Mouse (Mus musculus) midbrain, embryonic 14.5 days (tissue): ENCODE measurements at regions not wholly inside any gene's neighbourhood (a gene's known extent, or its start where the extent isn't known, plus 50 kb on each side); places are given as distances from the start of the nearest gene placed in this dataset.
"Not testable (repeated sequence)": the region's sequence is repeated elsewhere in the genome, so short reads cannot be mapped to it uniquely, and the experiment has no call there.

Source experiments
- ATAC-seq: fragments of 200-750 bp; cut with Nextera tagmentation; 2 replicates; pipeline ENCODE4 v1.8.0; 2017; ENCODE audit warnings: moderate number of reproducible peaks, moderate library complexity; ENCODE audit not compliant: low FRiP score, low TSS enrichment
- DNase-seq: peaks from one replicate; pipeline ENCODE4 v3.0.0-alpha.2; 2015
- H3K27ac ChIP-seq: fragments of 300-500 bp; sonication (generic); replicated peaks from 2 replicates; pipeline ENCODE4 v1.5.1; 2014; ENCODE audit warnings: mild to moderate bottlenecking, low read depth, low read length, moderate library complexity
- H3K27me3 ChIP-seq: fragments of 300-500 bp; sonication (generic); 2 replicates; pipeline ENCODE4 v1.6.1; 2014; ENCODE audit warnings: low read length, control low read depth, mixed read lengths; ENCODE audit not compliant: control insufficient read depth, insufficient read depth
- H3K36me3 ChIP-seq: fragments of 300-500 bp; sonication (generic); 2 replicates; pipeline ENCODE4 v1.6.1; 2014; ENCODE audit warnings: low read length, control low read depth; ENCODE audit not compliant: control insufficient read depth, insufficient read depth
- H3K4me1 ChIP-seq: fragments of 300-500 bp; sonication (generic); 2 replicates; pipeline ENCODE4 v1.6.1; 2014; ENCODE audit warnings: mild to moderate bottlenecking, antibody characterized with exemption, low read length, control low read depth; ENCODE audit not compliant: control insufficient read depth, insufficient read depth
- H3K4me2 ChIP-seq: fragments of 300-500 bp; sonication (generic); 2 replicates; pipeline ENCODE4 v1.6.1; 2014; ENCODE audit warnings: mild to moderate bottlenecking, low read length, moderate library complexity
- H3K4me3 ChIP-seq: fragments of 300-500 bp; sonication (generic); replicated peaks from 2 replicates; pipeline ENCODE4 v1.5.1; 2014; ENCODE audit warnings: low read depth, low read length
- H3K9ac ChIP-seq: fragments of 300-500 bp; sonication (generic); replicated peaks from 2 replicates; pipeline ENCODE4 v1.6.1; 2014; ENCODE audit warnings: mild to moderate bottlenecking, low read length, moderate library complexity
- H3K9me3 ChIP-seq: fragments of 300-500 bp; sonication (generic); 2 replicates; pipeline ENCODE4 v1.6.1; 2016; ENCODE audit warnings: low read length, control low read depth, mixed read lengths; ENCODE audit not compliant: control insufficient read depth
- WGBS: fragments of 180-500 bp; shearing (Covaris S2); extraction: QIAGEN DNeasy Blood & Tissue Kit; methylation state at CpG from one replicate; pipeline ENCODE4 v1.1.7; 2014; 5-methylcytosine and 5-hydroxymethylcytosine counted together

DNA sequence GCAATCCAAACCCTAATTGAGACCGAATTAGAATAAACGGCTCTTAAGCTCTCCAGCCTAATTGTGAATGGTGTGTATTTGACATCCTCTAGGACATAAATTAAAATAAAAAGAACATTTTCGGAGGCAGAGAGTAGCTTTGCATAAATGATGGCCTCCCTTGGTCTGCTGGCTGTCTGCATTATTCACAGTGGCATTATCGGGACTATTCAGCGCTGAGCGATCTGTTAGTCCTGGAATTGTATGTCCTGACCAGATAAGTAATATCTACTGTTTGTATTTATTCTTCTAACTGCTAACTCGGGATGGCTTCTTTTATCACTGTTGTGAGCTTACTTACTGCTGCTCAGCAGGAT lies 299.6 kb downstream of the Chl1 start:
- DNase-seq = no peak
- under 1% methylated on average over 7 of the region's 7 CpGs for WGBS
- H3K9me3 ChIP-seq = no peaks in the 10 kb centered on the region
- H3K9ac ChIP-seq = no peak overlapping the region; the same call in 1 of the 2 replicates
- H3K36me3 ChIP-seq = no peaks in the 10 kb centered on the region
- peak overlapping the region; percentile 73 for H3K27ac ChIP-seq
- H3K4me2 ChIP-seq = peak overlapping the region; percentile 45
- H3K4me3 ChIP-seq = peak overlapping the region; percentile 5
- 0 out of 2 replicates have a peak, but pooled peaks cover 6% of the 10 kb centered on the region for H3K27me3 ChIP-seq
- peak; percentile 72 for ATAC-seq
- H3K4me1 ChIP-seq = peaks cover 24% of the 10 kb centered on the region

DNA sequence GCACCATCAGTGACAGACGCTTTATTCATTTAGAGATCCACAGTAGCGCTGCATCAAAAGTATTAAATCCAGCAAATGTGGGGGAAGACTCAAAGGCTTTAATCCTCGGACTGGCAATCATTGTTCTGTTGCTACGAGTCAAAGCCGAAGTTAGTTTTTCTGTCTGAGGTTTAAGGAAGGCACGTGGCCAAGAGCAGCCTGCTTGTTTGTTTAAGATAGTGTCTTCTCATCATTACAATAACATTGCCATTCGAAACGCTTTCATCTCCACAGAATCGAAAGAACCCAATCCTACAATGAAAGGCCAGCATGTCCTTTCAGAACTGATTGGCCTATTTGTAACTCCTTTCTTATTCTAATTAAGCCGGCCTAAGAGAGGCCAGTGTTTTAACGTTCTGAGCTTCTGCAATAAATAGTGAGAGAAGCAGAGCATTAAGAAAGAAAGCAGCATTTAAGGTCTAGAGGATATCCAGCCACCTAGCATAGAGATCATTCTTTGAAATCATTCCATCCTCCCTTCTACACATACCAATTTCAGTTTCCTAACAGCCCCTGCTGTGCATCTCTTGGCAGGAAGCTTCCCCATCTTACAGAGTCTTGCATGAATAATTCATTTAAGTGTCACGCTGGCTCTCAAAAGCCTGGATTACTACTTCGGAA lies 300.1 kb downstream of the Chl1 start:
- no peaks in the 10 kb centered on the region for H3K36me3 ChIP-seq
- H3K9ac ChIP-seq = no peak overlapping the region; the same call in 1 of the 2 replicates
- DNase-seq (peak; percentile 78), ATAC-seq (peak; percentile 73)
- 0 out of 2 replicates have a peak, but pooled peaks cover 6% of the 10 kb centered on the region for H3K27me3 ChIP-seq
- H3K9me3 ChIP-seq = no peaks in the 10 kb centered on the region
- WGBS = under 1% methylated on average over 13 of the region's 13 CpGs
- peaks cover 24% of the 10 kb centered on the region for H3K4me1 ChIP-seq
- H3K4me2 ChIP-seq = peak overlapping the region; percentile 45
- peak overlapping the region; percentile 5 for H3K4me3 ChIP-seq
- H3K27ac ChIP-seq = peak overlapping the region; percentile 73

DNA sequence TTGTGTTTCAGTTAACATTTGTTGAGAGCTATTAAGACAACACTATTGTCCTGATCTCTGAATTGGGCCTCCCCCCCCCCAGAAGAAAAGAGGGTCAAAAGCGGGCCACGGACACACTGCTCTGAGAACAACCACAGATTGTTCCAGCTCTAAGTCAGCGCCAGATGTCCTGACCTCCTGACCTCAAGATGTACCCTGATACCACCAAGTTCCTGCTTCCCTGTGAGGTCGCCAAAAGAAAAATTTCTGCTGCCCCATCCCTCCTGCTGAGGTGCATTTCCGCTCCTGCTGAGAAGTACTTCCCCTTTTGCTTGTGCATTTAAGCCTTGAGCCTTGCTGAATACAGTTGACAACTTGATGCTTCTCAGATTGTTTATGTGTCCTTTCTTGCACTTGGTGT lies 306.0 kb downstream of the Chl1 start:
- not testable (repeated sequence) for ATAC-seq, H3K36me3 ChIP-seq, H3K4me1 ChIP-seq, H3K4me2 ChIP-seq, H3K9ac ChIP-seq, H3K27me3 ChIP-seq, H3K27ac ChIP-seq, H3K4me3 ChIP-seq, DNase-seq, H3K9me3 ChIP-seq
- 67% methylated on average over 5 of the region's 5 CpGs for WGBS

DNA sequence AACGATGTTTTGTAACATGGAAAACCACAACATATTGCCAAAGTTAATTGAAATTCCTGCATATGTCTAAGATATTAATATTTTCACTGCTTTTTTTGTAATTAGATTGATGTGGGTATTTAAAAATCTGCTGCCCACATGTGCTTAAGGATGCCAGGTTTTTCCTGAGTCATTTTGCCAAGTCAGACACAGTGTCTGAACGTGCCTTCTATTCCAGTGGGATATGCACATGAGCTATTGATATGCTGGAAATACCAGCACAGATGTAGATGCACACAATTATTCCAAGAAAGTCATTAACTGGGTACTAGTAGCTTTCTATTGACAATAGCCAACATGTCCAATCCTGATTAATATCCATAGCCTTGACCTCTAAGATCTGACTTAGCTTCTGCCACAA lies 315.7 kb downstream of the Chl1 start:
- no peak overlapping the region for H3K9ac ChIP-seq
- no peaks in the 10 kb centered on the region for H3K9me3 ChIP-seq
- H3K4me1 ChIP-seq = no peaks in the 10 kb centered on the region
- WGBS = 58% methylated on average over 2 of the region's 2 CpGs
- no peaks in the 10 kb centered on the region for H3K36me3 ChIP-seq
- ATAC-seq = no peak
- no peak overlapping the region for H3K4me2 ChIP-seq
- H3K4me3 ChIP-seq = no peak overlapping the region
- H3K27ac ChIP-seq = no peak overlapping the region
- peak; percentile 20 for DNase-seq
- H3K27me3 ChIP-seq = no peaks in the 10 kb centered on the region

DNA sequence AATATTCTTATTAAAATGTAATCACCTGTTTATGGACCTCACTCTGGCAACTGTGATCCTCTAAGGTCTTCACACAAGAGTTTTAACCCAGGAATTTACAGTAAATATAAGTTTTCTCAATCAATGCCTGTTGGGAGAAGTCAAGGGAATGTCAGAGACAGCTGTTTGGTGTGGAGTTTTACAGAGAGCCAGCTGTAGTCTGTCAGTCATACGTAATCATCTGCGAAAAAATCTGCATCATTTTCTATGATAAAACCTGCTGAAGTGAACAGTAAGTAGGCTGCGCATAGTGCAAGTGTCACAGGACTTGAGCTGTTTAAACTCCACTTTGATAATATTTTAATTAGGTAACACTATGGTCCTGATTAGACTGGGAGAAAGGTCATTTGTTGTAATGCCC lies 317.2 kb downstream of the Chl1 start:
- Histone ChIP-seq H3K9me3 (no peaks in the 10 kb centered on the region), H3K9ac (no peak overlapping the region), H3K27me3 (no peaks in the 10 kb centered on the region), H3K4me3 (no peak overlapping the region), H3K4me1 (no peaks in the 10 kb centered on the region), H3K27ac (no peak overlapping the region), H3K4me2 (no peak overlapping the region), H3K36me3 (no peaks in the 10 kb centered on the region)
- ATAC-seq (no peak), DNase-seq (no peak)
- WGBS = 91% methylated on average over 3 of the region's 3 CpGs

DNA sequence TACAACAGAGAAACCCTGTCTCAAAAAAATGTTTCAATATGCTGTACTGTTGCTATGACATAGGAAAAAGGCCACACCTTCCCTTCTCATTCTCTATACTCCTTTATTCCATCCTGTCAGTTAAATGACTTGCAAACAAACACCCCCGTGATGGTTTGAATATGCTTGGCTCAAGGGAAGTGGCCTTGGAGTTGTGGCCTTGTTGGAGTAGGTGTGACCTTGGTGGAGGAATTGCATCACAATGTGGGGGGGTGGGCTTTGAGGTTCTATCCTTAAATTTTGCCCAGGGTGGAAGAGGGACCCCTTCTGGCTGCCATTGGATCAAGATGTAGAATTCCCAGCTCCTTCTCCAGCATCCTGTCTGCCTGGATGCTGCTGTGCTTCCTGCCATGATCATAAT lies 318.5 kb downstream of the Chl1 start:
- 89% methylated on average over 1 of the region's 1 CpGs for WGBS

DNA sequence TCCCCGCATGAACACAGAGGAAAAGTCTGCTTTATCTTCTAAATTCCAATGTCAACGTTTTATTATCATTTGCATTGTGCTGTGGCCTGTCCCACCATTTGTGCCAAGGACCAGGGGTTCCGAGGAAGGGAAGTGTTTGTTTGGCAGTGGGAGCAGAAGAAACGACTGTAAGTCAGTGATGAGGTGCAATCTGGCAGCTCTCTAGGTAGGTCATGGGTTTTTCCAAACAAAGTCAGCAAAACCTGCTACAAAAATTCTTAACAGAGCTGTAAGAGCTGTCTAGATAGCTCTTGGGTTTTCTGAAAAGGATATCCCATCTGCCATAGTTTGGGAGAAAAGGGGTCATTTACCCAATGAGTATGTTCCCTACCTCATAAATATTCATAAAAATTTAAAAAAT lies 321.9 kb downstream of the Chl1 start:
- Histone ChIP-seq H3K27ac (no peak overlapping the region), H3K4me3 (no peak overlapping the region), H3K4me2 (no peak overlapping the region), H3K9me3 (no peaks in the 10 kb centered on the region), H3K4me1 (no peaks in the 10 kb centered on the region), H3K9ac (no peak overlapping the region), H3K27me3 (no peaks in the 10 kb centered on the region), H3K36me3 (no peaks in the 10 kb centered on the region)
- WGBS = 81% methylated on average over 4 of the region's 4 CpGs
- DNase-seq (no peak), ATAC-seq (no peak)

More for the DNA sequence above, 318.5 kb downstream of the Chl1 start:
- Histone ChIP-seq H3K9me3 (no peaks in the 10 kb centered on the region), H3K4me2 (no peak overlapping the region), H3K4me3 (no peak overlapping the region), H3K9ac (no peak overlapping the region), H3K27me3 (no peaks in the 10 kb centered on the region), H3K4me1 (no peaks in the 10 kb centered on the region), H3K36me3 (no peaks in the 10 kb centered on the region), H3K27ac (no peak overlapping the region)
- DNase-seq (no peak), ATAC-seq (no peak)

DNA sequence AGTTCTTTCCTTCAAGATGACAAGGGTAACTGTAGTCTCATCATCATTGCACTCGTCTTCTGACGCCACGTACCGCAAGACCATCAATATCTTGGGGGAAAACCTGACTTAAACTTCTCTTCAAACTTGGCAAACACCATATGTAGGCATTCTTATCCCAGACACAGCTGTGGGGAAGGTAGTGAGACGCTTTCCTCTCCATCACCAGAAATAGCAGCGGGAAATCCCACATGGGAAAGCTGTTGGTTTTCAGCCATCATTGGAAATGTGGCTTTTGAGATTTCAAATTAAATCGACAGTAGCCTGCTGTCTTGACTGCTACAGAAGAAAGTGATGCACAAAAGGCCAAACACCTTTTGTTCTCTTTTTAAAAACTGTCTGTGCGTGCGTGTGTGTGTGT lies 322.4 kb downstream of the Chl1 start:
- Histone ChIP-seq H3K9me3 (no peaks in the 10 kb centered on the region), H3K4me2 (no peak overlapping the region), H3K36me3 (no peaks in the 10 kb centered on the region), H3K27me3 (no peaks in the 10 kb centered on the region), H3K4me1 (no peaks in the 10 kb centered on the region), H3K9ac (no peak overlapping the region), H3K27ac (no peak overlapping the region), H3K4me3 (no peak overlapping the region)
- ATAC-seq = no peak
- 77% methylated on average over 9 of the region's 9 CpGs for WGBS
- DNase-seq = no peak

DNA sequence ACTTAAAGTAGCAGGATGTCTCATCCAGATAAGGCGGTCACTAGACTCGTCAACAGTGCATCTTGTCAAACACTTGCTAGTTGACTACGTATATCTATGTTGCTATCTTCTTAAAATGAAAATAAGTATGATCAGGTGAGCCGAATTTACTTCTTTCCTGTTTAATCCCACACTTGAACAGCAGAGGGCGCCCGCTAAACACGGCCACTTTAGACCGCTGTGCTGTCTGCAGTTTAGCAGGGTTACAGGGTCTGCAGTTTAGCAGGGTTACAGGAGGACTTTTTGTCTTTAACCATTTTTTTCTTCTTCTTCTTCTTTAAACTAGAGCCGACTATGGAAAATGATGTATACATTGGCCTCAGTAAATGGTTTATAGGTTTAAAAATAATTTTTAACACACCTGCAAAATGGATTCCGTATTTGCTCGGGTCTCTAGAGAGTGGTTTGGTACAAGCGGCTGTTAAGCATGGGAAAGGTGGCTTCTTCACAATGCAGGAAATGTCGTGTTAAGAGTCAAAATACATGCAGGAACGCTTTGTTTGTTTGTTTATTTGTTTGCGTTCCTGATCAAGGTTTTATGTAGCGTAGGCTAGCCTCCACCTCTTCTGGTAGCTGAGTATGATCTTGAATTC lies 323.2 kb downstream of the Chl1 start:
- DNase-seq (peak; percentile 88), ATAC-seq (peak; percentile 70; the same call in 1 of the 2 replicates)
- Histone ChIP-seq H3K4me1 (no peaks in the 10 kb centered on the region), H3K4me2 (no peak overlapping the region), H3K4me3 (no peak overlapping the region), H3K36me3 (no peaks in the 10 kb centered on the region), H3K9me3 (no peaks in the 10 kb centered on the region), H3K27ac (no peak overlapping the region), H3K9ac (no peak overlapping the region), H3K27me3 (no peaks in the 10 kb centered on the region)
- 47% methylated on average over 16 of the region's 16 CpGs for WGBS
